Mouse (Mus musculus) liver, embryonic 18 days (tissue): Measurements from ENCODE around the gene Synpo2l. TPM values are rescaled to one million over a fixed set of nuclear protein-coding genes. Genes with fewer than 3 reads are reported as not detected.

Experiments used
- polyA plus RNA-seq: library from polyadenylated mRNA; depleted of rRNA; stranded (reverse); fragments of >200 nt; gene quantifications from 2 replicates; pipeline ENCODE4 v1.2.3, GENCODE M21; 2012; rRNA removed

Gene Synpo2l
- polyA plus RNA-seq, result 0.06 and 0.07 TPM in 2 replicates

DNA sequence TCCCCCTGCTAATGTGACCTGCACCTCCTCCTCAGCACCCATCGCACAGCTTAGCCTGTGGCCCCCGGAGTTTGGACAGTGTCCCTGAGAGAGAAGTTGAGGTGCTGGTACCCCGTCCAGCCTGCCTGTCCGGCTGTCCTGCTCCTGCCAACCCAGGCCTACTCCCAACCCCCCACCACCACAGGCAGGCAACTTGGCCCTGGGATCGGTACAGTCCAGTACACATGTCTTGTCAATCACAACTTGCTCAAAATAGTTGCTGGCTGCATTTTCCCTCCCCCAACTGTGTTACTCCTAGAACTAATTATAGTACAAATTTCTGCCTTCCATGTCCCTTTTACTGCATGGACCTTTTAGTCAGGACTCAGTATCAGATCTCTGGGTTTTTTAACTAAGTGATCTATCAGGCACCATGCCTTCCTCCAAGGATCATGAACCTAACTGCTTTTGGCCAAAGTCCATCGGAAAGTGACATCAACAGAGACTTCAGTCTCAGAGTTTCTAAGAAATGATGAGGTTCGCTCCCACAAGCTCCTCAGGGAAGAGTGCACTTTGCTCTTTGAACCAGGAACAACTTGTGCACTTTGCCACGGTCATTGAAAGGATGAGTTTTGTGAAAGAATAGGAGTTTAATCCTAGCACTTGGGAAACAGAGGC, at the start of gene Synpo2l:
TSS of gene Synpo2l (minus strand) at position 201 of the 657 bp plus-strand sequence.

DNA sequence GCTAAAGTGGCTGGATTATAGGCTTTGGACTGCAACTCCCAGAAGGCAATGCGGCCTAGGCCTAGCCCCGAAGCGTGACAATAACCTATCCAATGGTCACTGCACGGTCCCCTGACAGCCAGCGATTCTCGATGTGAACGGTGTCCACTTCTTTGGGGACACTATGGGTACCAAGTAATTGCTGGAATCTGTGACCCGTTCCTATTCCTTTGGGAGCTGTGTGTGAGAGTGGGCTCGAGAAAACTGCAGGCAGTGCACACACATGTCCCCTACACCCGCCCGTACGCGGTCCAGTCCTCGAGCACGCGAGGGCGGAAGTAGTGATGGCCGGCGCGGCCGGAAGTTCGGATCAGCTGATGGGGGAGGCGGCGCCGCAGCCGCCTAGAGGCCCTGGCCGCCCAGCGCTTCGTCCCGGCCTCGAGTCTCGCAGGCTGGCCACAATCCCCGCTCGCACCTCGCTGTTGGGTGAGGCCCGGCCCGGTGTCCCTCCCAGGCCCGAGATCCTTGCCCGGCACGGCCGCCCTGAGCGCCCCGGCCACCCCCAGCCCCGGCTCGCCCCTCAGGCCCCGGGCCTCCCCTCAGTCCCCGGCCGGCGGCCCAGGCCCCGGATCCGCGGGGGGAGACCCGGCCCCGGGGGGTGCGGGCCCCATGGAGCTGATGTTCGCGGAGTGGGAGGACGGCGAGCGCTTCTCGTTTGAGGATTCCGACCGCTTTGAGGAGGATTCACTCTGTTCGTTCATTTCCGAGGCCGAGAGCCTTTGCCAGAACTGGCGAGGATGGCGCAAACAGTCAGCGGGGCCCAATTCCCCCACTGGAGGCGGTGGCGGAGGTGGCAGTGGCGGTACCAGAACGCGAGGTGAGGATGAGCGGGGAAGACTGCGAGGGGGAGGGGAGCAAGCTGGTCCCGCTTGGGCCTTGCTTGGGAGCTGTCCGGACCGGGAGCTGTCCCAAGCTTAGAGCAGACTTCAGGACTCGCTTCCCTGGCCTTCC, 39.3 kb upstream of the Synpo2l start, which contains the start of gene Zswim8:
TSS of gene Zswim8 (plus strand) at position 352 of the 990 bp plus-strand sequence.

DNA sequence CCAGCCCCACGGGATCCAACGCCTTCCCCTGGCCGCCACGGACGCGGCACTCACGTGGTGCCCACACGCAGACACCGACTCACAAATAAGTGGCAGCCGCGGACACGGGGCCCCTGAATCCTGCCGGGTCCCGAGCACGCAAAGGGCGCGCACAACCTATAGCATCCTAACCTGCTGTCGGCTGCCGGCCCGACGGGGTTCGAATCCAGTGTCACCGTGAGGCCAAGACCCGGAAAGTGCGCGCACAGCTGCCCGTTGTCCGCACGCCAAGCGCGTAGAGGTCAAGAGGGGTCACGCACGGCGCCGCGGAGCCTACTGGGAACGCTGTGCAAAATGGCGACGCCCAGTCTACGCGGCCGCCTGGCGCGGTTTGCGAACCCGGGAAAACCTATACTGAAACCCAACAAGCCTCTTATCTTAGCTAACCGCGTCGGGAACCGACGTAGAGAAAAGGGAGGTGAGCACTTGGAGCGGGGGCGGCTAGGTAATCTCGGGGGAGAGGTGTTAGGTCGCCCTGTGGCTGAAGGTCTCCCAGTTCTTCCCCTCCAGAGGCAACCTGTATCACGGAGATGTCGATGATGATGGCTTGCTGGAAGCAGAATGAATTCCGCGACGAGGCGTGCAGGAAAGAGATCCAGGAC, 34.7 kb upstream of the Synpo2l start, which contains the start of gene Chchd1:
TSS of gene Chchd1 (plus strand) at position 266 of the 641 bp plus-strand sequence.

DNA sequence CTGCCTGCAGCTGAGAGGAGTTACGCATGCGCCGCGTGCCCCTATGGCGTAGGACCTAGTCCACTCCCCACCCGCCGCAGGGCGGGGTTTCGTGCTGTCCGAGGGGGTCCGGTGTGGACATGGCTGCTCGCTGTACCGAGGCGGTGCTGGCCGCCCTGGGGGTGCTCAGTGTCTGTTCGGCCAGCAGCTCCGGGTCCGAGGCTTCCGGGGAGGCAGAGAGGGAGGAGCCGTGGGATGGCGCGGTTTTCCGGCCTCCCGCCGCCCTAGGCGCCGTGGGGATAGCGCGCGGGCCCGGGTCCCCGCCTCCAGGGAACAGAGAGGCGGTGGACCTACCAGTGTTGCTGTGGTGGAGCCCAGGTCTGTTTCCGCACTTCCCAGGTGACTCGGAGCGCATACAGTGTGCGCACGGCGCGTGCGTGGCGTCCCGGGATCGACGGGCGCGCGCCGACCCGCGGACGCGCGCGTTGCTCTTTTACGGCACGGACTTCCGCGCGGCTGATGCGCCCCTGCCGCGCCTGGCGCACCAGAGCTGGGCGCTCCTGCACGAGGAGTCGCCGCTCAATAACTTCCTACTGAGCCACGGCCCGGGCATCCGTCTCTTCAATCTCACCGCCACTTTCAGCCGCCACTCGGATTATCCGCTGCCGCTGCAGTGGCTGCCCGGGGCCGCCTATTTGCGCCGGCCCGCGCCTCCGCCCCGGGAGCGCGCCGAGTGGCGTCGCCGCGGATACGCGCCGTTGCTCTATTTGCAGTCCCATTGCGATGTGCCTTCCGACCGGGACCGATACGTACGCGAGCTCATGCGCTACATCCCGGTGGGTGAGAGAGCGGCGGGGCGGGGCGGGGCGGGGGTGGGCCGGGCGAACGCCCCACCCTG, 27.0 kb upstream of the Synpo2l start, which contains the start of gene Fut11:
TSS of gene Fut11 (plus strand) at position 85 of the 877 bp plus-strand sequence.

DNA sequence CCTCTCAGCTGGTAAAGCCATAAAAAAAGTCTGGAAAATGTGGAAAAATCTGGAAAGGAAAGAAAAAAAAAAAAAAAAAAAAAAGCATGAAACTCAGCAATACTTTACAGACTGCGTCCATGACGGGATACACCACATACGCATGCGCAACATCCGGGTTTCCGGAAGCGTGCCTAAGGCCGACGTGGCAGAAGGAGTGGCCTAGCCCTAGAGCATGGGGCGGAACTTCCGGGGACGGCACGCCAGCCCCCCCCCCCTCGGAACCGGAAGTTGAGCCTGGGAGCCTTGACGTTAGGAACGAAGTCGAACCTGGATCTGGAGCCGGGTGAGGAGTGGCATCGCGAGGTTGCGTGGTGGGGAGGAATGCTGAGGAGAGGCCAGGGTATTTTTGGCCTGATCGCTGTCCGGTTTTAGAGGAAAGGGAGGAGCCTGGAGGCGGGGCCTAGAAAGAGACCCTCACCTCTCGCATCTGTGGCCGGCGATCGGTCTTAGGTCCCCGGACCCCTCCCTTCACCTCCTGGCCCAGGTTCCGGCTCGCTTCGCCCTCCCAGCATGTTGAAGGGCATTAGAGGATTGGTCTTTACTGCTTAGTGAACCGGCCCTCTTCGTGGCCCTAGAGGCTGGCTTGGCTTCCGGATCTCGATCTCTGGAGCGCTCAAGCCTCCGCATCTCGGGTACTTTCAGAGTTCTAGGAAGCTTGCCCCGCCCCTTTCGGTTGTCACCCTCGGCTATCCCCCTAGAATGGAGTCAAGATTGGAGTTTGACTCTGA, 6.1 kb upstream of the Synpo2l start, which contains the start of gene Sec24c:
TSS of gene Sec24c (plus strand) at position 245 of the 770 bp plus-strand sequence.

DNA sequence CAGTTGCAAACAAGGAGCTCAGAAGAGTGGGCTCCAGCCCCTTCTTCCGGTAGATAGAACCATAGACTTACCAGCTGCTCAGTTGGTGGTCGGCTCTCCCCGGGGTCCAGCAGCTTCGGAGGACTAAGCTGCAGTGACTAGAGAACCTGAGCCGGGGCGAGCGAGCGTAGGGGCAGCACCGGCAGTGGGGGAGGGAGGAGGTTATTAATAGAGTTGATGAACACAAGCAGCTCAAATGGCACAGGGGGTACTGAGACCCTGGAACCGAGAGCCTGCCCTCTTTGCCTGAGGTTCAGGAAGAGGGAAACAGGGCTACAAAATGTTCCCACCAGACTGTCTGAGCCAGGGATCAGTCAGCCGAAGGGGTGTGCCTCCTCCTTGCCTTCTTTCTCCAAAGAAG, 11.8 kb downstream of the Synpo2l start, which contains the start of gene Myoz1:
TSS of gene Myoz1 (minus strand) at position 180 of the 400 bp plus-strand sequence.

DNA sequence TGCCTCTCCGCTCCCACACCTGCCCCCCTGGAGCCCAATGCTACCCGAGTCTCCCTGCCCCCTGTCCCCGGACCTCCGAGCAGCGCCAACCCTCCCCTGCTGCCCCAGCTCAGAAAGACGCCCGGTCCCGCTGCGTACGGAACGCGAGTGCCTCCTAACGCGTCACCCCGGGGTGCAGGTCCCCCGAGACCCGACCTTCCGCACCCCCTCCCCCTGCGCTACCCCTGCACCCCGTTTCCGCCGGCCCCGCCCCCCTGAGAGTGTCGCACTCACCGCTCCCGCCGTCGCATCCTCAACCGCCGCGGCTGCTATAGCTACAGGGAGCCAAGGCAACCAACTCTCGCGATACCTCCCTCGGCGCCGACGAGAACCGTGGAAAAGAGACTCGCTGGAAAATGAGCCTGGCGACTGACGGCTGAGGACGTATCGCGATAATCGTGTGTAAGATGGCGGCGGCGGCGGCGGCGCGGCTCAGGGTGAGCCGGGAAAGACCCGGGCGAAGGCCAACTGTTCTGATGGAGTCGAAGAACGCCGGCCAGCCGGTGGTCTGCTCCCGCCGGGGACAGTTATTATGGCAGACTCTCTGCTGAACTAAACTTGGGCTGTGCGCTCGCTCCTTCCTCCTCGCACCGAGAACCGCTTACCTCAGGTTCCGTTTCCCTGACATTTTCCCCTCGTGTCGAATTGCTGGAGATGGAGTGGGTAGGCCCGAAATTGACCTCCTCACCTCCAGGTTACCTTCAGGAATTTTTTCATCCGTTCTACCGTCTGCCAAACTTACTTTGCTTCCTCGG, 27.3 kb downstream of the Synpo2l start, which contains the start of gene Usp54:
TSS of gene Usp54 (minus strand) at position 420 of the 794 bp plus-strand sequence.

Other genes with a start within 250 kb of the Synpo2l start
- gene Cfap70, start 216.1 kb downstream of the Synpo2l start, polyA plus RNA-seq, result 0.06 and 0.20 TPM in 2 replicates
- gene Anxa7, start 188.2 kb downstream of the Synpo2l start, polyA plus RNA-seq, result 33.8 and 35.0 TPM in 2 replicates
- 0.97 and 1.1 TPM in 2 replicates for gene Mss51, start 171.5 kb downstream of the Synpo2l start, polyA plus RNA-seq
- gene Ppp3cb, start 121.8 kb downstream of the Synpo2l start, polyA plus RNA-seq, result 18.8 and 21.0 TPM in 2 replicates
- gene Usp54, start 27.3 kb downstream of the Synpo2l start, polyA plus RNA-seq, result 1.1 and 1.3 TPM in 2 replicates
- 0.10 and 0.30 TPM in 2 replicates for gene Myoz1, start 11.8 kb downstream of the Synpo2l start, polyA plus RNA-seq
- gene Sec24c, start 6.0 kb upstream of the Synpo2l start, polyA plus RNA-seq, result 42.4 and 54.6 TPM in 2 replicates
- 3.6 and 4.0 TPM in 2 replicates for gene Fut11, start 26.6 kb upstream of the Synpo2l start, polyA plus RNA-seq
- gene Chchd1, start 34.7 kb upstream of the Synpo2l start, polyA plus RNA-seq, result 51.1 and 53.3 TPM in 2 replicates
- gene Zswim8, start 39.2 kb upstream of the Synpo2l start, polyA plus RNA-seq, result 22.2 and 24.9 TPM in 2 replicates
- gene Ndst2, start 66.2 kb upstream of the Synpo2l start, polyA plus RNA-seq, result 17.3 and 20.4 TPM in 2 replicates
- gene Camk2g, start 125.7 kb upstream of the Synpo2l start, polyA plus RNA-seq, result 5.0 and 7.0 TPM in 2 replicates
- gene Plau, start 168.3 kb upstream of the Synpo2l start, polyA plus RNA-seq, result 2.1 and 2.5 TPM in 2 replicates